Mouse (Mus musculus) neural tube, embryonic 13.5 days (tissue): ENCODE results near the gene Dram1. TPM values are rescaled to one million over a fixed set of nuclear protein-coding genes. Genes with fewer than 3 reads are reported as not detected.

Source experiments
- ATAC-seq: fragments of 200-750 bp; cut with Nextera tagmentation; 2 replicates; pipeline ENCODE4 v1.8.0; 2017; ENCODE audit warnings: low read depth, mild to moderate bottlenecking, moderate TSS enrichment, moderate library complexity
- H3K27ac ChIP-seq: fragments of 300-500 bp; sonication (generic); replicated peaks from 2 replicates; pipeline ENCODE4 v1.5.1; 2015; ENCODE audit warnings: moderate library complexity, mild to moderate bottlenecking, inconsistent platforms
- H3K27me3 ChIP-seq: fragments of 300-500 bp; sonication (generic); 2 replicates; pipeline ENCODE4 v1.6.1; 2015; ENCODE audit warnings: mild to moderate bottlenecking, inconsistent platforms
- H3K36me3 ChIP-seq: fragments of 300-500 bp; sonication (generic); 2 replicates; pipeline ENCODE4 v1.6.1; 2015; ENCODE audit warnings: mild to moderate bottlenecking, inconsistent platforms
- H3K4me1 ChIP-seq: fragments of 300-500 bp; sonication (generic); replicated peaks from 2 replicates; pipeline ENCODE4 v1.6.1; 2015; ENCODE audit warnings: inconsistent platforms
- H3K4me2 ChIP-seq: fragments of 300-500 bp; sonication (generic); 2 replicates; pipeline ENCODE4 v1.6.1; 2015; ENCODE audit warnings: inconsistent platforms, mild to moderate bottlenecking, moderate library complexity
- H3K4me3 ChIP-seq: fragments of 300-500 bp; sonication (generic); 2 replicates; pipeline ENCODE4 v1.5.1; 2015; ENCODE audit warnings: mild to moderate bottlenecking, inconsistent platforms
- H3K9ac ChIP-seq: fragments of 300-500 bp; sonication (generic); 2 replicates; pipeline ENCODE4 v1.6.1; 2015; ENCODE audit warnings: moderate library complexity, mild to moderate bottlenecking, inconsistent platforms
- H3K9me3 ChIP-seq: fragments of 300-500 bp; sonication (generic); 2 replicates; pipeline ENCODE4 v1.6.1; 2016; ENCODE audit warnings: inconsistent platforms
- WGBS: fragments of 180-500 bp; shearing (Covaris S2); methylation state at CpG from one replicate; pipeline ENCODE4 v1.1.7; 2015; 5-methylcytosine and 5-hydroxymethylcytosine counted together
- polyA plus RNA-seq: library from polyadenylated mRNA; unstranded; fragments of >200 nt; fragmentation: Nextera tagmentation; extraction: Ambion mirVana; gene quantifications from 2 replicates; pipeline ENCODE4 v1.2.1, GENCODE M21; 2015

The Dram1 gene
- polyA plus RNA-seq, 1 experiment from 2014 or later: 0.45 TPM

DNA sequence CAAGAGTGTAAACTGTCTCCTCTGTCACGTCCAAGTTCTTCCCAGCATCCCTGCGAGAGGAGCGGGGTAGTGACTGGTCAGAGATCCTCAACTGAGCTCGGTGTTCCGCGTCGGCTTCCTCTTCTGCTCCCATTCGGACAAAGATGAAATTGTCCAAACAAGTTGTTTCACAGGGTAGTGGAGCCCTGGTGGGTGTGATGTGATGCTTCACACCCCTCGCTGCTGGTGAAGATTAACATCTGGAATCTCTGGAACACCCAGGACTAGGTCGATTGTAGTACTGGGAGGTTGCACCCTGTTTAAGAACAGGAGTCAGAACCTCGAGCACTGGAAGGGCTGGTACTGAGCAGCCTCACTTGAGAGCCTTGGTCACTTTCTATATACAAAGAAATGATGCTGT lies 75.8 kb downstream of the Dram1 start:
- Histone ChIP-seq H3K27ac (no peak overlapping the region), H3K4me2 (no peak overlapping the region), H3K36me3 (no peaks in the 10 kb centered on the region), H3K4me1 (no peaks in the 10 kb centered on the region), H3K9me3 (no peaks in the 10 kb centered on the region), H3K27me3 (no peaks in the 10 kb centered on the region), H3K4me3 (no peak overlapping the region), H3K9ac (no peak overlapping the region)
- no peak for ATAC-seq
- 79% methylated on average over 11 of the region's 11 CpGs for WGBS

- H3K9ac ChIP-seq: no peak overlapping the region
- H3K4me3 ChIP-seq: no peak overlapping the region
- no peaks in the 10 kb centered on the region for H3K9me3 ChIP-seq
- WGBS: 85% methylated on average over 6 of the region's 6 CpGs
- no peak overlapping the region for H3K4me2 ChIP-seq
- H3K27ac ChIP-seq: no peak overlapping the region
- H3K27me3 ChIP-seq: no peaks in the 10 kb centered on the region
- H3K4me1 ChIP-seq: no peaks in the 10 kb centered on the region
- no peak for ATAC-seq
- no peaks in the 10 kb centered on the region for H3K36me3 ChIP-seq
Observed at GRCm38 (mm10) chr10:88301802-88302470, 76.9 kb downstream of the Dram1 start.

- no peaks in the 10 kb centered on the region for H3K27me3 ChIP-seq
- H3K9ac ChIP-seq: no peak overlapping the region
- WGBS: 83% methylated on average over 10 of the region's 10 CpGs
- no peaks in the 10 kb centered on the region for H3K9me3 ChIP-seq
- ATAC-seq: no peak
- H3K4me1 ChIP-seq: no peaks in the 10 kb centered on the region
- no peak overlapping the region for H3K4me3 ChIP-seq
- H3K27ac ChIP-seq: no peak overlapping the region
- H3K4me2 ChIP-seq: no peak overlapping the region
- no peaks in the 10 kb centered on the region for H3K36me3 ChIP-seq
Observed at GRCm38 (mm10) chr10:88296991-88297390, 81.9 kb downstream of the Dram1 start.

GRCm38 (mm10) chr10:88295091-88295490 lies 83.8 kb downstream of the Dram1 start:
- 82% methylated on average over 6 of the region's 6 CpGs for WGBS
- Histone ChIP-seq H3K9me3 (no peaks in the 10 kb centered on the region), H3K27me3 (no peaks in the 10 kb centered on the region), H3K4me1 (no peaks in the 10 kb centered on the region), H3K4me3 (no peak overlapping the region), H3K9ac (no peak overlapping the region), H3K27ac (no peak overlapping the region), H3K4me2 (no peak overlapping the region), H3K36me3 (no peaks in the 10 kb centered on the region)
- ATAC-seq: no peak

DNA sequence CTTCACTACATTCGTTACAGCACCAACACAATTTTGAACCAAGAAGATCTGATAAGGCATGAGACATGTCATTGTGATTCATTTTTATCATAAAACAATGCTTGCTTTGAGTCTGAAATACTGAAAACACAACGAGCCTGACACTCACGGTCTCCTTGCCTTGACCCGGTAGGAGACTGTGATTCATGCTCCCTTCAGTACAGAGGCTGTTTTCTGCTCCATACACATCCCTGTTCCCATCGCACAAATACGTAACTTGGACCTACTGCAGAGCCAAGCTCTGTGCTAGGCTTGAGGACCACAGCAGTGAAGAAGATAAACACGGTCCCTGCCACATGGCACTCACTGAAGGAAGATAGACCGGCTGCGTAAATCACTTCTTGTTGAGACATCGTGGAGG lies 90.8 kb downstream of the Dram1 start:
- Histone ChIP-seq H3K27me3 (no peaks in the 10 kb centered on the region), H3K27ac (no peak overlapping the region), H3K9ac (no peak overlapping the region), H3K4me2 (no peak overlapping the region), H3K9me3 (no peaks in the 10 kb centered on the region), H3K4me1 (no peaks in the 10 kb centered on the region), H3K36me3 (no peaks in the 10 kb centered on the region), H3K4me3 (no peak overlapping the region)
- ATAC-seq: no peak
- 77% methylated on average over 10 of the region's 10 CpGs for WGBS

- no peaks in the 10 kb centered on the region for H3K36me3 ChIP-seq
- WGBS: 80% methylated on average over 8 of the region's 8 CpGs
- no peaks in the 10 kb centered on the region for H3K9me3 ChIP-seq
- H3K4me3 ChIP-seq: no peak overlapping the region
- H3K27ac ChIP-seq: no peak overlapping the region
- no peaks in the 10 kb centered on the region for H3K4me1 ChIP-seq
- no peak overlapping the region for H3K4me2 ChIP-seq
- H3K27me3 ChIP-seq: no peaks in the 10 kb centered on the region
- no peak overlapping the region for H3K9ac ChIP-seq
- no peak for ATAC-seq
Observed at GRCm38 (mm10) chr10:88287261-88287660, 91.6 kb downstream of the Dram1 start.

GRCm38 (mm10) chr10:88284343-88284990 lies 94.4 kb downstream of the Dram1 start:
- H3K9me3 ChIP-seq: no peaks in the 10 kb centered on the region

GRCm38 (mm10) chr10:88281699-88282098 lies 97.2 kb downstream of the Dram1 start:
- no peak overlapping the region for H3K4me3 ChIP-seq
- WGBS: 92% methylated on average over 3 of the region's 3 CpGs
- ATAC-seq: no peak
- H3K9ac ChIP-seq: no peak overlapping the region
- no peaks in the 10 kb centered on the region for H3K9me3 ChIP-seq
- H3K36me3 ChIP-seq: no peaks in the 10 kb centered on the region
- no peaks in the 10 kb centered on the region for H3K4me1 ChIP-seq
- H3K27ac ChIP-seq: no peak overlapping the region
- no peak overlapping the region for H3K4me2 ChIP-seq
- no peaks in the 10 kb centered on the region for H3K27me3 ChIP-seq

More at GRCm38 (mm10) chr10:88284343-88284990, 94.4 kb downstream of the Dram1 start:
- Histone ChIP-seq H3K4me2 (no peak overlapping the region), H3K27ac (no peak overlapping the region), H3K9ac (no peak overlapping the region), H3K27me3 (no peaks in the 10 kb centered on the region), H3K4me3 (no peak overlapping the region), H3K4me1 (no peaks in the 10 kb centered on the region), H3K36me3 (no peaks in the 10 kb centered on the region)
- no peak for ATAC-seq
- 93% methylated on average over 4 of the region's 4 CpGs for WGBS

GRCm38 (mm10) chr10:88274045-88274444 lies 104.8 kb downstream of the Dram1 start:
- WGBS: 88% methylated on average over 5 of the region's 5 CpGs
- Histone ChIP-seq H3K9ac (no peak overlapping the region), H3K27ac (no peak overlapping the region), H3K36me3 (no peaks in the 10 kb centered on the region), H3K4me1 (no peaks in the 10 kb centered on the region), H3K27me3 (no peaks in the 10 kb centered on the region), H3K4me2 (no peak overlapping the region), H3K4me3 (no peak overlapping the region), H3K9me3 (no peaks in the 10 kb centered on the region)
- ATAC-seq: no peak

Other genes starting within 250 kb of the Dram1 start
- 2.3 and 3.2 TPM in 2 replicates for gene Parpbp, start 232.1 kb downstream of the Dram1 start, polyA plus RNA-seq
- 29.6 and 33.9 TPM in 2 replicates for gene Nup37, start 232.1 kb downstream of the Dram1 start, polyA plus RNA-seq
- 41.7 and 46.9 TPM in 2 replicates for gene Washc3, start 178.0 kb downstream of the Dram1 start, polyA plus RNA-seq
- 13.9 and 15.5 TPM in 2 replicates for gene Gnptab, start 52 bp upstream of the Dram1 start, polyA plus RNA-seq
- gene Sycp3, start 80.5 kb upstream of the Dram1 start, polyA plus RNA-seq: 0.39 TPM in 1 of 2 replicates, not detected in the other
- gene Chpt1, start 125.0 kb upstream of the Dram1 start, polyA plus RNA-seq: 15.3 and 18.2 TPM in 2 replicates
- 2.8 and 5.8 TPM in 2 replicates for gene Mybpc1, start 226.1 kb upstream of the Dram1 start, polyA plus RNA-seq